Mouse (Mus musculus) heart, postnatal 10 days (tissue): ENCODE measurements at regions not wholly inside any gene's neighbourhood (a gene's known extent, or its start where the extent isn't known, plus 50 kb on each side); places are given as distances from the start of the nearest gene placed in this dataset.
A peak's percentile ranks its signal among the peaks of the same experiment; 100 is the strongest.

Experiments used
- DNase-seq, 2 experiments: peaks; one replicate each; pipeline ENCODE4 v3.0.0; 2021
- intact Hi-C: fragments of 180-260 bp; cut with DNase I; formaldehyde crosslinking; loops from one replicate; pipeline ENCODE4 v1.15.1; 2025

GRCm38 (mm10) chr4:58663628-58664205 lies 110.0 kb upstream of the Lpar1 start:
- intact Hi-C loops = loop anchor here (5.0 kb wide), 1 partner anchor 111 kb away; the partner anchor contains the start of gene Lpar1
- no peak for DNase-seq

- intact Hi-C loops = loop anchor here (5.0 kb wide), 1 partner anchor 110 kb away; the partner anchor contains the start of gene Lpar1
- no peak for DNase-seq
These were observed 108.1 kb upstream of the Lpar1 start for GRCm38 (mm10) chr4:58661781-58662293.

GRCm38 (mm10) chr4:58660511-58660910 lies 106.8 kb upstream of the Lpar1 start:
- intact Hi-C loops = loop anchor here (5.0 kb wide), 1 partner anchor 108 kb away; the partner anchor contains the start of gene Lpar1
- no peak for DNase-seq

GRCm38 (mm10) chr4:58658206-58658605 lies 104.5 kb upstream of the Lpar1 start:
- intact Hi-C loops = no loop called here
- no peak for DNase-seq

GRCm38 (mm10) chr4:58647761-58648295 lies 94.1 kb upstream of the Lpar1 start:
- no peak for DNase-seq
- intact Hi-C loops = no loop called here

- intact Hi-C loops = no loop called here
- DNase-seq = no peak
These were observed 93.1 kb upstream of the Lpar1 start for GRCm38 (mm10) chr4:58646821-58647220.

GRCm38 (mm10) chr4:58643371-58643770 lies 89.7 kb upstream of the Lpar1 start:
- no peak for DNase-seq
- intact Hi-C loops = no loop called here

GRCm38 (mm10) chr4:58642236-58642635 lies 88.5 kb upstream of the Lpar1 start:
- no peak for DNase-seq
- intact Hi-C loops = no loop called here

GRCm38 (mm10) chr4:58632696-58633095 lies 79.0 kb upstream of the Lpar1 start:
- intact Hi-C loops = no loop called here
- DNase-seq = no peak

- intact Hi-C loops = no loop called here
- DNase-seq = no peak
These were observed 77.7 kb upstream of the Lpar1 start for GRCm38 (mm10) chr4:58631415-58631814.

- intact Hi-C loops = no loop called here
- DNase-seq = no peak
These were observed 73.3 kb upstream of the Lpar1 start for GRCm38 (mm10) chr4:58627021-58627420.

- intact Hi-C loops = no loop called here
- no peak for DNase-seq
These were observed 70.4 kb upstream of the Lpar1 start for GRCm38 (mm10) chr4:58624059-58624458.

- intact Hi-C loops = no loop called here
- no peak for DNase-seq
These were observed 66.9 kb upstream of the Lpar1 start for GRCm38 (mm10) chr4:58620641-58621040.

GRCm38 (mm10) chr4:58617261-58617660 lies 63.6 kb upstream of the Lpar1 start:
- DNase-seq = peak; percentile 48 to 60
- intact Hi-C loops = no loop called here

- DNase-seq = no peak
- intact Hi-C loops = no loop called here
These were observed 59.8 kb upstream of the Lpar1 start for GRCm38 (mm10) chr4:58613536-58613935.

GRCm38 (mm10) chr4:58613022-58613421 lies 59.3 kb upstream of the Lpar1 start:
- DNase-seq = no peak
- intact Hi-C loops = no loop called here

GRCm38 (mm10) chr4:58607491-58607890 lies 53.8 kb upstream of the Lpar1 start:
- intact Hi-C loops = no loop called here
- peak in 1 of 2 experiments; percentile 29 for DNase-seq

- intact Hi-C loops = no loop called here
- DNase-seq = peak; percentile 37 to 42
These were observed 52.2 kb upstream of the Lpar1 start for GRCm38 (mm10) chr4:58605941-58606340.
